Mouse (Mus musculus) ES-Bruce4 (cell line): ENCODE data around the gene Myo5a.

Experiments
- CTCF ChIP-seq: IDR thresholded peaks from one replicate; pipeline ENCODE4 v1.8.1; 2011; ENCODE audit warnings: low read depth, low read length
- EP300 ChIP-seq: IDR thresholded peaks from 2 replicates; pipeline ENCODE4 v1.6.1; 2011; ENCODE audit warnings: low read depth, low read length; ENCODE audit not compliant: insufficient read depth

GRCm38 (mm10) chr9:75121126-75121525 is 50.3 kb downstream of the Myo5a start:
- no peak for TF ChIP-seq EP300
- TF ChIP-seq CTCF = no peak
